Mouse (Mus musculus): ENCODE measurements around the gene Rps12-ps3.

GRCm38 (mm10) chr19:59346325-59346724 lies 24.2 kb downstream of the Rps12-ps3 start:
- no peak for TF ChIP-seq EP300 (IDR thresholded peaks at IDR 0.05; ENCODE audit: insufficient read depth, low read depth, low read length)
- TF ChIP-seq POLR2A (IDR thresholded peaks at IDR 0.05; ENCODE audit: insufficient read depth, low read length): no peak
- TF ChIP-seq CTCF (IDR thresholded peaks at IDR 0.05; ENCODE audit: low read depth, low read length): no peak

Data from ES-Bruce4 (cell line).